Mouse (Mus musculus) B cell, adult 2 months (primary cell): ENCODE results near the gene Adgra3.

Source experiments
- DNase-seq, 2 experiments: peaks; one replicate each; pipeline ENCODE4 v3.0.0; 2022

Adgra3 gene

GRCm38 (mm10) chr5:50058421-50059286 lies at the start of gene Adgra3:
TSS of gene Adgra3 (minus strand) at chr5:50059006.
- no peak for DNase-seq

- DNase-seq, result no peak
Observed at GRCm38 (mm10) chr5:50083441-50083840, 24.6 kb upstream of the Adgra3 start.

GRCm38 (mm10) chr5:50074245-50074644 lies 15.4 kb upstream of the Adgra3 start:
- no peak for DNase-seq

GRCm38 (mm10) chr5:50064236-50064635 lies 5.4 kb upstream of the Adgra3 start:
- no peak for DNase-seq

- DNase-seq, result no peak
Observed at GRCm38 (mm10) chr5:50059586-50059985, 780 bp upstream of the Adgra3 start.

GRCm38 (mm10) chr5:50057612-50058420 lies 990 bp downstream of the Adgra3 start:
- no peak for DNase-seq

GRCm38 (mm10) chr5:50052456-50052855 lies 6.3 kb downstream of the Adgra3 start:
- DNase-seq, result no peak

- DNase-seq, result no peak
Observed at GRCm38 (mm10) chr5:50050668-50051425, 8.0 kb downstream of the Adgra3 start.

- DNase-seq, result no peak
Observed at GRCm38 (mm10) chr5:50050037-50050436, 8.8 kb downstream of the Adgra3 start.

GRCm38 (mm10) chr5:50049506-50049905 lies 9.3 kb downstream of the Adgra3 start:
- DNase-seq, result no peak

- DNase-seq, result no peak
Observed at GRCm38 (mm10) chr5:50048960-50049359, 9.8 kb downstream of the Adgra3 start.

- DNase-seq, result no peak
Observed at GRCm38 (mm10) chr5:50048271-50048851, 10.4 kb downstream of the Adgra3 start.

GRCm38 (mm10) chr5:50045180-50045579 lies 13.6 kb downstream of the Adgra3 start:
- DNase-seq, result no peak

GRCm38 (mm10) chr5:50043677-50044076 lies 15.1 kb downstream of the Adgra3 start:
- no peak for DNase-seq

GRCm38 (mm10) chr5:50042274-50042943 lies 16.4 kb downstream of the Adgra3 start:
- no peak for DNase-seq

- DNase-seq, result no peak
Observed at GRCm38 (mm10) chr5:50039521-50039920, 19.3 kb downstream of the Adgra3 start.

GRCm38 (mm10) chr5:50037666-50038065 lies 21.1 kb downstream of the Adgra3 start:
- no peak for DNase-seq

- DNase-seq, result no peak
Observed at GRCm38 (mm10) chr5:50034900-50035514, 23.8 kb downstream of the Adgra3 start.

- DNase-seq, result no peak
Observed at GRCm38 (mm10) chr5:50034231-50034630, 24.6 kb downstream of the Adgra3 start.

GRCm38 (mm10) chr5:50033660-50034059 lies 25.1 kb downstream of the Adgra3 start:
- no peak for DNase-seq

GRCm38 (mm10) chr5:50032332-50032731 lies 26.5 kb downstream of the Adgra3 start:
- no peak for DNase-seq
